Mouse (Mus musculus) neural tube, embryonic 14.5 days (tissue): ENCODE measurements around the gene Slc25a39. TPM values are rescaled to one million over a fixed set of nuclear protein-coding genes. Genes with fewer than 3 reads are reported as not detected.
"Not testable (repeated sequence)": the region's sequence is repeated elsewhere in the genome, so short reads cannot be mapped to it uniquely, and the experiment has no call there.

Experiments
- ATAC-seq: fragments of 200-750 bp; cut with Nextera tagmentation; 2 replicates; pipeline ENCODE4 v1.8.0; 2017; ENCODE audit warnings: low read depth, mild to moderate bottlenecking, moderate TSS enrichment, moderate library complexity
- H3K27ac ChIP-seq: fragments of 300-500 bp; sonication (generic); 2 replicates; pipeline ENCODE4 v1.5.1; 2014; ENCODE audit warnings: low read depth, mild to moderate bottlenecking, control low read depth, low read length, moderate library complexity, mixed read lengths
- H3K27me3 ChIP-seq: fragments of 300-500 bp; sonication (generic); 2 replicates; pipeline ENCODE4 v1.6.1; 2014; ENCODE audit warnings: low read length; ENCODE audit not compliant: control insufficient read depth, insufficient read depth
- H3K36me3 ChIP-seq: fragments of 300-500 bp; sonication (generic); 2 replicates; pipeline ENCODE4 v1.6.1; 2014; ENCODE audit warnings: low read length, mixed read lengths; ENCODE audit not compliant: control insufficient read depth, insufficient read depth
- H3K4me1 ChIP-seq: fragments of 300-500 bp; sonication (generic); 2 replicates; pipeline ENCODE4 v1.6.1; 2014; ENCODE audit warnings: low read length; ENCODE audit not compliant: control insufficient read depth, insufficient read depth
- H3K4me2 ChIP-seq: fragments of 300-500 bp; sonication (generic); 2 replicates; pipeline ENCODE4 v1.6.1; 2014; ENCODE audit warnings: mild to moderate bottlenecking, low read depth, low read length, control low read depth
- H3K4me3 ChIP-seq: fragments of 300-500 bp; sonication (generic); 2 replicates; pipeline ENCODE4 v1.5.1; 2014; ENCODE audit warnings: low read depth, low read length, control low read depth, mixed read lengths
- H3K9ac ChIP-seq: fragments of 300-500 bp; sonication (generic); replicated peaks from 2 replicates; pipeline ENCODE4 v1.6.1; 2014; ENCODE audit warnings: low read depth, mild to moderate bottlenecking, control low read depth, low read length, mixed read lengths
- H3K9me3 ChIP-seq: fragments of 300-500 bp; sonication (generic); 2 replicates; pipeline ENCODE4 v1.6.1; 2016; ENCODE audit warnings: low read length; ENCODE audit not compliant: control insufficient read depth
- WGBS: fragments of 180-500 bp; shearing (Covaris S2); extraction: QIAGEN DNeasy Blood & Tissue Kit; methylation state at CpG from one replicate; pipeline ENCODE4 v1.1.7; 2014; 5-methylcytosine and 5-hydroxymethylcytosine counted together
- polyA plus RNA-seq: library from polyadenylated mRNA; unstranded; fragments of >200 nt; fragmentation: Nextera tagmentation; extraction: Ambion mirVana; gene quantifications from 2 replicates; pipeline ENCODE4 v1.2.1, GENCODE M21; 2014

Slc25a39 gene
- polyA plus RNA-seq, 1 experiment from 2014 or later, result 141 TPM

GRCm38 (mm10) chr11:102421559-102421958 lies 13.8 kb upstream of the Slc25a39 start:
- no peak overlapping the region for H3K27ac ChIP-seq
- 56% methylated on average over 8 of the region's 8 CpGs for WGBS
- no peak overlapping the region for H3K9ac ChIP-seq
- peaks cover 2% of the 10 kb centered on the region; the same call in 1 of the 2 replicates for H3K9me3 ChIP-seq
- H3K4me1 ChIP-seq, result no peaks in the 10 kb centered on the region
- H3K36me3 ChIP-seq, result no peaks in the 10 kb centered on the region
- H3K4me3 ChIP-seq, result no peak overlapping the region
- no peak for ATAC-seq
- no peak overlapping the region for H3K4me2 ChIP-seq
- H3K27me3 ChIP-seq, result no peaks in the 10 kb centered on the region

GRCm38 (mm10) chr11:102418887-102419286 lies 11.1 kb upstream of the Slc25a39 start:
- H3K4me1 ChIP-seq, result no peaks in the 10 kb centered on the region
- H3K4me3 ChIP-seq, result no peak overlapping the region
- no peaks in the 10 kb centered on the region for H3K36me3 ChIP-seq
- H3K9me3 ChIP-seq, result peaks cover 2% of the 10 kb centered on the region; the same call in 1 of the 2 replicates
- H3K27ac ChIP-seq, result no peak overlapping the region
- no peaks in the 10 kb centered on the region for H3K27me3 ChIP-seq
- ATAC-seq, result no peak
- no peak overlapping the region for H3K9ac ChIP-seq
- no peak overlapping the region for H3K4me2 ChIP-seq

- no peak overlapping the region for H3K9ac ChIP-seq
- WGBS, result 89% methylated on average over 1 of the region's 1 CpGs
- H3K9me3 ChIP-seq, result peaks cover 2% of the 10 kb centered on the region; the same call in 1 of the 2 replicates
- no peak for ATAC-seq
- no peak overlapping the region for H3K4me2 ChIP-seq
- H3K4me3 ChIP-seq, result no peak overlapping the region
- no peak overlapping the region for H3K27ac ChIP-seq
- no peaks in the 10 kb centered on the region for H3K36me3 ChIP-seq
- no peaks in the 10 kb centered on the region for H3K27me3 ChIP-seq
- no peaks in the 10 kb centered on the region for H3K4me1 ChIP-seq
Observed at GRCm38 (mm10) chr11:102417160-102417559, 9.4 kb upstream of the Slc25a39 start.

GRCm38 (mm10) chr11:102415034-102415802 lies 7.5 kb upstream of the Slc25a39 start:
- Histone ChIP-seq H3K9me3 (no peaks in the 10 kb centered on the region), H3K27ac (no peak overlapping the region), H3K9ac (no peak overlapping the region), H3K4me2 (no peak overlapping the region), H3K4me1 (no peaks in the 10 kb centered on the region), H3K4me3 (no peak overlapping the region), H3K27me3 (no peaks in the 10 kb centered on the region), H3K36me3 (no peaks in the 10 kb centered on the region)
- no peak for ATAC-seq
- 78% methylated on average over 10 of the region's 10 CpGs for WGBS

- H3K9ac ChIP-seq, result no peak overlapping the region
- no peaks in the 10 kb centered on the region for H3K9me3 ChIP-seq
- H3K36me3 ChIP-seq, result no peaks in the 10 kb centered on the region
- WGBS, result 67% methylated on average over 8 of the region's 8 CpGs
- peaks cover 2% of the 10 kb centered on the region; the same call in 1 of the 2 replicates for H3K4me1 ChIP-seq
- ATAC-seq, result no peak
- no peaks in the 10 kb centered on the region for H3K27me3 ChIP-seq
- no peak overlapping the region for H3K4me3 ChIP-seq
- no peak overlapping the region for H3K4me2 ChIP-seq
- no peak overlapping the region for H3K27ac ChIP-seq
Observed at GRCm38 (mm10) chr11:102413059-102413458, 5.3 kb upstream of the Slc25a39 start.

- H3K27ac ChIP-seq, result no peak overlapping the region
- H3K4me3 ChIP-seq, result no peak overlapping the region
- whole genome bisulfite sequencing, result 8% methylated on average over 11 of the region's 11 CpGs
- no peaks in the 10 kb centered on the region for H3K9me3 ChIP-seq
- no peak overlapping the region for H3K4me2 ChIP-seq
- H3K4me1 ChIP-seq, result peaks cover 8% of the 10 kb centered on the region
- H3K36me3 ChIP-seq, result no peaks in the 10 kb centered on the region
- no peak overlapping the region for H3K9ac ChIP-seq
- ATAC-seq, result no peak
- H3K27me3 ChIP-seq, result no peaks in the 10 kb centered on the region
Observed at GRCm38 (mm10) chr11:102411704-102412103, 4.0 kb upstream of the Slc25a39 start.

GRCm38 (mm10) chr11:102411061-102411460 lies 3.3 kb upstream of the Slc25a39 start:
- Histone ChIP-seq H3K4me2 (no peak overlapping the region), H3K27me3 (no peaks in the 10 kb centered on the region), H3K4me1 (peaks cover 14% of the 10 kb centered on the region), H3K27ac (no peak overlapping the region), H3K9me3 (no peaks in the 10 kb centered on the region), H3K36me3 (no peaks in the 10 kb centered on the region), H3K9ac (no peak overlapping the region), H3K4me3 (no peak overlapping the region)
- WGBS, result 87% methylated on average over 3 of the region's 3 CpGs
- ATAC-seq, result no peak

- not testable (repeated sequence) for ATAC-seq, H3K4me2 ChIP-seq
- 92% methylated on average over 3 of the region's 3 CpGs for WGBS
Observed at GRCm38 (mm10) chr11:102410345-102410744, 2.6 kb upstream of the Slc25a39 start.

GRCm38 (mm10) chr11:102409795-102410330 lies 2.1 kb upstream of the Slc25a39 start:
- WGBS, result 82% methylated on average over 3 of the region's 3 CpGs
- peaks cover 21% of the 10 kb centered on the region for H3K4me1 ChIP-seq
- H3K4me3 ChIP-seq, result no peak overlapping the region
- H3K36me3 ChIP-seq, result no peaks in the 10 kb centered on the region
- no peak overlapping the region for H3K9ac ChIP-seq
- no peak overlapping the region for H3K27ac ChIP-seq
- H3K27me3 ChIP-seq, result no peaks in the 10 kb centered on the region
- H3K4me2 ChIP-seq, result no peak overlapping the region
- H3K9me3 ChIP-seq, result no peaks in the 10 kb centered on the region
- no peak for ATAC-seq

More at GRCm38 (mm10) chr11:102410345-102410744, 2.6 kb upstream of the Slc25a39 start:
- not testable (repeated sequence) for H3K27me3 ChIP-seq, H3K9ac ChIP-seq, H3K27ac ChIP-seq, H3K36me3 ChIP-seq, H3K4me3 ChIP-seq, H3K9me3 ChIP-seq
- H3K4me1 ChIP-seq, result peaks cover 18% of the 10 kb centered on the region
